31 mouse cellular contexts compared by ENCODE assay signal in the genomic region with DNA sequence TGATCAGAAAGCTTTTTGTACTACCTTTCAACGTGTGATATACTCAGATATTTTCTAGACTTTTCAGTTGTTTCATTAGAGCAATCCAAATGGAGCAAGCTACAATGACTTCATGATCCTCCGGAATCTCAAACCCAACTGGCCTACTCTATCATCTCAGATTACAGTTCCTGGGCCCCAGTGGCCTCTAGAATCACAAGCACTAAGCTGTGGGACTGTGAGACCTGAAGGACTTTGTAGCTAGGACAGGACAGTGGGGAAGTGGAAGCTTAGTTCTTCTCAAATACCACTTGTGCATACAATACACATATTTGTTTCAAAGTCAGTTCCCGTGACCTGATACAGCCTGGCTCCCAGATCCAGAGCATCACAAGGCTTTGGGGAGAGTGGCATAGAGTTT. TPM values are rescaled to one million over a fixed set of nuclear protein-coding genes. Genes with fewer than 3 reads are reported as not detected.
DNase-seq lines count a peak whose midpoint lies in the region; ATAC-seq and TF ChIP-seq lines count a peak whose summit lies in the region.
"Had no signal": no experiment of that assay in that cellular context is flagged by ENCODE, and none has a peak within 500 bp of the region (broad histone marks: within the 10 kb centered on the region; RNA-seq: fewer than 3 reads in every experiment).

No protein-coding gene starts in this region.

- peaks cover 3% of the 10 kb centered on the region; the same call in 1 of the 2 replicates for H3K4me1 ChIP-seq in intestine, embryonic 16.5 days (ENCODE audit: control insufficient read depth, insufficient read depth, low read length)
- no peaks in the 10 kb centered on the region for H3K4me1 ChIP-seq in intestine, embryonic 15.5 days (replicated peaks)
- H3K4me1 ChIP-seq in intestine, postnatal 0 days (replicated peaks; ENCODE audit: control insufficient read depth, insufficient read depth, low read length), result peaks cover 9% of the 10 kb centered on the region
- no peaks in the 10 kb centered on the region for H3K4me1 ChIP-seq in midbrain, embryonic 16.5 days (ENCODE audit: control insufficient read depth, insufficient read depth, low read length)
- H3K4me1 ChIP-seq: forebrain, embryonic 15.5 days; hindbrain, embryonic 10.5 days; neural tube, embryonic 12.5 days had no signal

- no peaks in the 10 kb centered on the region for H3K27me3 ChIP-seq in intestine, embryonic 16.5 days (replicated peaks; ENCODE audit: control insufficient read depth, insufficient read depth, low read length)
- H3K27me3 ChIP-seq in intestine, embryonic 15.5 days (replicated peaks), result no peaks in the 10 kb centered on the region
- H3K27me3 ChIP-seq in intestine, postnatal 0 days (replicated peaks; ENCODE audit: control insufficient read depth, insufficient read depth, low read length), result no peaks in the 10 kb centered on the region
- H3K27me3 ChIP-seq in midbrain, embryonic 16.5 days (ENCODE audit: control insufficient read depth, insufficient read depth, low read depth, low read length), result no peaks in the 10 kb centered on the region
- H3K27me3 ChIP-seq: forebrain, embryonic 15.5 days; neural tube, embryonic 12.5 days had no signal

- peak overlapping the region; percentile 99 for H3K27ac ChIP-seq in gastrocnemius, adult 2 months
- H3K27ac ChIP-seq in intestine, embryonic 16.5 days (ENCODE audit: low read length), result 0 out of 2 replicates have a peak overlapping the region, but pooled peaks have one; percentile 90
- H3K27ac ChIP-seq in intestine, embryonic 15.5 days, result no peak overlapping the region
- H3K27ac ChIP-seq in intestine, postnatal 0 days (ENCODE audit: low read depth, low read length), result peak overlapping the region; percentile 80; the same call in 1 of the 2 replicates
- no peak overlapping the region for H3K27ac ChIP-seq in midbrain, embryonic 16.5 days (ENCODE audit: low read length)
- H3K27ac ChIP-seq: forebrain, embryonic 15.5 days; hindbrain, embryonic 10.5 days; liver, embryonic 14.5 days; neural tube, embryonic 12.5 days; stomach, postnatal 0 days had no signal

- no peak for DNase-seq in gastrocnemius, adult 2 months
- no peak for DNase-seq in gastrocnemius, postnatal 14 days
- DNase-seq in layer of hippocampus, adult 11-12 months (ENCODE audit: low spot score), result no peak
- DNase-seq: adrenal gland, postnatal 10 days; cerebellum, adult 8-10 months; cerebellum, postnatal 25 days; kidney, adult 9 months; kidney, postnatal 10 days; layer of hippocampus, adult 9-11 months; liver; lung, adult 2 months; lung, postnatal 10 days; midbrain, embryonic 14.5 days; right cerebral cortex, adult 18-20 months; thymus, adult 18-20 months; thymus, postnatal 25 days had no signal

- no peak overlapping the region for H3K4me2 ChIP-seq in intestine, embryonic 16.5 days (ENCODE audit: low read depth, low read length)
- no peak overlapping the region for H3K4me2 ChIP-seq in intestine, embryonic 15.5 days (replicated peaks)
- no peak overlapping the region for H3K4me2 ChIP-seq in intestine, postnatal 0 days (replicated peaks; ENCODE audit: low read depth)
- no peak overlapping the region for H3K4me2 ChIP-seq in midbrain, embryonic 16.5 days (ENCODE audit: low read length)
- H3K4me2 ChIP-seq: forebrain, embryonic 15.5 days; neural tube, embryonic 12.5 days had no signal

- no peak for ATAC-seq in intestine, embryonic 16.5 days
- no peak for ATAC-seq in intestine, embryonic 15.5 days
- ATAC-seq in intestine, postnatal 0 days, result no peak
- ATAC-seq in midbrain, embryonic 16.5 days, result no peak
- ATAC-seq: forebrain, embryonic 15.5 days; hindbrain, embryonic 16.5 days had no signal

- no peaks in the 10 kb centered on the region for H3K9me3 ChIP-seq in intestine, embryonic 16.5 days (ENCODE audit: control insufficient read depth, low read length)
- no peaks in the 10 kb centered on the region for H3K9me3 ChIP-seq in intestine, embryonic 15.5 days
- H3K9me3 ChIP-seq in intestine, postnatal 0 days (ENCODE audit: control insufficient read depth), result no peaks in the 10 kb centered on the region
- no peaks in the 10 kb centered on the region for H3K9me3 ChIP-seq in midbrain, embryonic 16.5 days (replicated peaks; ENCODE audit: control insufficient read depth, low read length, poor library complexity, severe bottlenecking)
- H3K9me3 ChIP-seq: forebrain, embryonic 15.5 days; G1E; hindbrain, embryonic 10.5 days; neural tube, embryonic 12.5 days had no signal

- intact Hi-C loops in gastrocnemius, adult 2 months (cut with DNase I), result no loop called here
- intact Hi-C loops in gastrocnemius, postnatal 14 days (cut with DNase I; ENCODE audit: low total_unique reads), result no loop called here

- no peaks in the 10 kb centered on the region for H3K36me3 ChIP-seq in intestine, embryonic 16.5 days (ENCODE audit: control insufficient read depth, insufficient read depth, low read length)
- no peaks in the 10 kb centered on the region for H3K36me3 ChIP-seq in intestine, embryonic 15.5 days
- H3K36me3 ChIP-seq in intestine, postnatal 0 days (ENCODE audit: control insufficient read depth, insufficient read depth), result no peaks in the 10 kb centered on the region
- no peaks in the 10 kb centered on the region for H3K36me3 ChIP-seq in midbrain, embryonic 16.5 days (ENCODE audit: control insufficient read depth, insufficient read depth, low read length)
- H3K36me3 ChIP-seq: forebrain, embryonic 15.5 days; G1E; hindbrain, embryonic 10.5 days; neural tube, embryonic 12.5 days had no signal

- WGBS in intestine, embryonic 16.5 days, result 78% methylated on average over 3 of the region's 3 CpGs
- 78% methylated on average over 3 of the region's 3 CpGs for WGBS in intestine, embryonic 15.5 days
- WGBS in intestine, postnatal 0 days, result 79% methylated on average over 3 of the region's 3 CpGs
- WGBS in midbrain, embryonic 16.5 days, result 85% methylated on average over 3 of the region's 3 CpGs

- H3K9ac ChIP-seq in intestine, embryonic 16.5 days (ENCODE audit: low read depth, low read length), result no peak overlapping the region
- no peak overlapping the region for H3K9ac ChIP-seq in intestine, embryonic 15.5 days
- H3K9ac ChIP-seq in intestine, postnatal 0 days (ENCODE audit: low read depth, low read length), result no peak overlapping the region
- H3K9ac ChIP-seq in midbrain, embryonic 16.5 days (ENCODE audit: low read depth, low read length), result no peak overlapping the region
- H3K9ac ChIP-seq: forebrain, embryonic 15.5 days; liver, embryonic 14.5 days; neural tube, embryonic 12.5 days had no signal

- H3K4me3 ChIP-seq in gastrocnemius, adult 2 months, result peak overlapping the region; percentile 63
- no peak overlapping the region for H3K4me3 ChIP-seq in intestine, embryonic 16.5 days (ENCODE audit: low read length)
- no peak overlapping the region for H3K4me3 ChIP-seq in intestine, embryonic 15.5 days (replicated peaks)
- H3K4me3 ChIP-seq in intestine, postnatal 0 days (ENCODE audit: low read depth, low read length), result no peak overlapping the region
- no peak overlapping the region for H3K4me3 ChIP-seq in midbrain, embryonic 16.5 days (ENCODE audit: low read depth, low read length)
- H3K4me3 ChIP-seq: forebrain, embryonic 15.5 days; hindbrain, embryonic 10.5 days; neural tube, embryonic 12.5 days had no signal

- TF ChIP-seq CTCF in gastrocnemius, adult 2 months (IDR thresholded peaks at IDR 0.05), result no peak
- no peak for TF ChIP-seq CTCF in intestine, postnatal 0 days (IDR thresholded peaks at IDR 0.05; ENCODE audit: low read depth)

RNA-seq across cellular contexts. Expression of gene Ckmt2, which starts 1.3 kb away (rescaled TPM):
- 1,000 to 10,000 TPM; 1,040 to 2,126 TPM for total RNA-seq in gastrocnemius, adult 2 months (2021)
- 100 to 1,000 TPM; 604 to 917 TPM for total RNA-seq in gastrocnemius, postnatal 14 days (2021)
- polyA plus RNA-seq in intestine, embryonic 16.5 days (2015; fragmentation: Nextera tagmentation; extraction: Ambion mirVana), result 2.8 and 3.3 TPM in 2 replicates
- 1.5 and 1.7 TPM in 2 replicates for polyA plus RNA-seq in intestine, embryonic 15.5 days (2015; fragmentation: Nextera tagmentation; extraction: Ambion mirVana)
- 3.9 and 4.4 TPM in 2 replicates for polyA plus RNA-seq in intestine, postnatal 0 days (2015; fragmentation: Nextera tagmentation; extraction: Ambion mirVana)
- polyA plus RNA-seq in midbrain, embryonic 16.5 days (2015; fragmentation: Nextera tagmentation; extraction: Ambion mirVana), result not detected in 2 replicates
- total RNA-seq: G1E; granulocyte monocyte progenitor cell, adult 5-6 weeks; left cerebral cortex, postnatal 14 days had no signal
- polyA plus RNA-seq: embryonic facial prominence, embryonic 11.5 days; forebrain, embryonic 15.5 days; G1E; hindbrain, embryonic 10.5 days; limb, embryonic 11.5 days; liver, embryonic 14.5 days; midbrain, embryonic 14.5 days; neural tube, embryonic 12.5 days had no signal

Comparison
In these comparisons a context has a peak if more than half of its experiments do, and no peak if none do; other contexts are left out.
1. H3K27ac ChIP-seq: peak in gastrocnemius, adult 2 months (single experiment), intestine, embryonic 16.5 days (single experiment) and intestine, postnatal 0 days (single experiment); none in intestine, embryonic 15.5 days (single experiment) and midbrain, embryonic 16.5 days (single experiment).